Mouse (Mus musculus) heart, embryonic 11.5 days (tissue): ENCODE measurements around the gene Neurl1a. TPM values are rescaled to one million over a fixed set of nuclear protein-coding genes. Genes with fewer than 3 reads are reported as not detected.

Experiments used
- ATAC-seq: fragments of 200-750 bp; cut with Nextera tagmentation; replicated peaks from 2 replicates; pipeline ENCODE4 v1.8.0; 2017; ENCODE audit warnings: moderate library complexity; ENCODE audit not compliant: insufficient number of reproducible peaks, low FRiP score, low TSS enrichment
- H3K27ac ChIP-seq: fragments of 300-500 bp; sonication (generic); 2 replicates; pipeline ENCODE4 v1.5.1; 2014; ENCODE audit warnings: mild to moderate bottlenecking, low read depth, low read length
- H3K27me3 ChIP-seq: fragments of 300-500 bp; sonication (generic); 2 replicates; pipeline ENCODE4 v1.6.1; 2014; ENCODE audit warnings: mild to moderate bottlenecking, low read length, mixed read lengths; ENCODE audit not compliant: control insufficient read depth, insufficient read depth
- H3K36me3 ChIP-seq: fragments of 300-500 bp; sonication (generic); 2 replicates; pipeline ENCODE4 v1.6.1; 2014; ENCODE audit warnings: mild to moderate bottlenecking, low read length, moderate library complexity, mixed read lengths; ENCODE audit not compliant: control insufficient read depth, insufficient read depth
- H3K4me1 ChIP-seq: fragments of 300-500 bp; sonication (generic); 2 replicates; pipeline ENCODE4 v1.6.1; 2014; ENCODE audit warnings: low read length; ENCODE audit not compliant: control insufficient read depth, insufficient read depth
- H3K4me2 ChIP-seq: fragments of 300-500 bp; sonication (generic); 2 replicates; pipeline ENCODE4 v1.6.1; 2014; ENCODE audit warnings: mild to moderate bottlenecking, moderate library complexity
- H3K4me3 ChIP-seq: fragments of 300-500 bp; sonication (generic); 2 replicates; pipeline ENCODE4 v1.5.1; 2014; ENCODE audit warnings: low read depth, low read length
- H3K9ac ChIP-seq: fragments of 300-500 bp; sonication (generic); 2 replicates; pipeline ENCODE4 v1.6.1; 2014; ENCODE audit warnings: mild to moderate bottlenecking, low read depth, low read length, moderate library complexity
- H3K9me3 ChIP-seq: fragments of 300-500 bp; sonication (generic); replicated peaks from 2 replicates; pipeline ENCODE4 v1.6.1; 2016; ENCODE audit warnings: low read length; ENCODE audit not compliant: control insufficient read depth
- WGBS: fragments of 180-500 bp; shearing (Covaris S2); extraction: QIAGEN DNeasy Blood & Tissue Kit; methylation state at CpG from one replicate; pipeline ENCODE4 v1.1.7; 2014; ENCODE audit not compliant: insufficient replicate concordance; 5-methylcytosine and 5-hydroxymethylcytosine counted together
- polyA plus RNA-seq: library from polyadenylated mRNA; unstranded; fragments of >200 nt; fragmentation: Nextera tagmentation; extraction: Ambion mirVana; gene quantifications from 2 replicates; pipeline ENCODE4 v1.2.1, GENCODE M21; 2014

The Neurl1a gene
- polyA plus RNA-seq, 1 experiment from 2014 or later: 3.2 TPM

GRCm38 (mm10) chr19:47222154-47222840 is 43.7 kb downstream of the Neurl1a start:
- no peak overlapping the region; the same call in 1 of the 2 replicates for H3K4me2 ChIP-seq
- WGBS: 83% methylated on average over 8 of the region's 8 CpGs
- H3K36me3 ChIP-seq: no peaks in the 10 kb centered on the region
- no peak overlapping the region for H3K9ac ChIP-seq
- ATAC-seq: no peak
- no peak overlapping the region for H3K27ac ChIP-seq
- no peaks in the 10 kb centered on the region for H3K9me3 ChIP-seq
- H3K27me3 ChIP-seq: no peaks in the 10 kb centered on the region
- peaks cover 5% of the 10 kb centered on the region for H3K4me1 ChIP-seq
- H3K4me3 ChIP-seq: no peak overlapping the region

- H3K4me2 ChIP-seq: no peak overlapping the region; the same call in 1 of the 2 replicates
- H3K27me3 ChIP-seq: no peaks in the 10 kb centered on the region
- WGBS: 44% methylated on average over 15 of the region's 15 CpGs
- no peak overlapping the region for H3K27ac ChIP-seq
- no peaks in the 10 kb centered on the region for H3K36me3 ChIP-seq
- peaks cover 5% of the 10 kb centered on the region for H3K4me1 ChIP-seq
- no peak for ATAC-seq
- H3K9me3 ChIP-seq: no peaks in the 10 kb centered on the region
- H3K4me3 ChIP-seq: no peak overlapping the region
- H3K9ac ChIP-seq: no peak overlapping the region
These were observed 44.4 kb downstream of the Neurl1a start for GRCm38 (mm10) chr19:47222841-47223557.

- ATAC-seq: no peak
- Histone ChIP-seq H3K9me3 (no peaks in the 10 kb centered on the region), H3K4me3 (no peak overlapping the region), H3K36me3 (no peaks in the 10 kb centered on the region), H3K27me3 (no peaks in the 10 kb centered on the region), H3K4me1 (peaks cover 17% of the 10 kb centered on the region), H3K4me2 (no peak overlapping the region), H3K27ac (no peak overlapping the region), H3K9ac (no peak overlapping the region)
- 68% methylated on average over 4 of the region's 4 CpGs for WGBS
These were observed 46.1 kb downstream of the Neurl1a start for GRCm38 (mm10) chr19:47224743-47225142.

GRCm38 (mm10) chr19:47225791-47226190 is 47.2 kb downstream of the Neurl1a start:
- H3K4me2 ChIP-seq: no peak overlapping the region
- H3K36me3 ChIP-seq: no peaks in the 10 kb centered on the region
- H3K27me3 ChIP-seq: no peaks in the 10 kb centered on the region
- 74% methylated on average over 5 of the region's 5 CpGs for WGBS
- no peak overlapping the region for H3K4me3 ChIP-seq
- H3K27ac ChIP-seq: no peak overlapping the region
- H3K4me1 ChIP-seq: peaks cover 17% of the 10 kb centered on the region
- ATAC-seq: no peak
- no peaks in the 10 kb centered on the region for H3K9me3 ChIP-seq
- no peak overlapping the region for H3K9ac ChIP-seq

- peak overlapping the region; percentile 22; the same call in 1 of the 2 replicates for H3K27ac ChIP-seq
- H3K4me3 ChIP-seq: peak overlapping the region; percentile 32
- peaks cover 12% of the 10 kb centered on the region for H3K4me1 ChIP-seq
- peak overlapping the region; percentile 65 for H3K4me2 ChIP-seq
- 5% methylated on average over 17 of the region's 17 CpGs for WGBS
- no peaks in the 10 kb centered on the region for H3K27me3 ChIP-seq
- H3K9me3 ChIP-seq: no peaks in the 10 kb centered on the region
- peak; percentile 51; the same call in 1 of the 2 replicates for ATAC-seq
- H3K36me3 ChIP-seq: no peaks in the 10 kb centered on the region
- H3K9ac ChIP-seq: peak overlapping the region; percentile 71
These were observed 50.2 kb downstream of the Neurl1a start for GRCm38 (mm10) chr19:47228725-47229252.

GRCm38 (mm10) chr19:47229461-47229860 is 50.8 kb downstream of the Neurl1a start:
- Histone ChIP-seq H3K9ac (no peak overlapping the region), H3K4me1 (peaks cover 12% of the 10 kb centered on the region), H3K36me3 (no peaks in the 10 kb centered on the region), H3K27ac (no peak overlapping the region), H3K9me3 (no peaks in the 10 kb centered on the region), H3K4me2 (peak overlapping the region; percentile 65; the same call in 1 of the 2 replicates), H3K27me3 (no peaks in the 10 kb centered on the region), H3K4me3 (no peak overlapping the region)
- 78% methylated on average over 5 of the region's 5 CpGs for WGBS
- no peak for ATAC-seq

GRCm38 (mm10) chr19:47230082-47230481 is 51.5 kb downstream of the Neurl1a start:
- Histone ChIP-seq H3K27ac (no peak overlapping the region), H3K4me3 (no peak overlapping the region), H3K4me1 (peaks cover 12% of the 10 kb centered on the region), H3K4me2 (no peak overlapping the region), H3K36me3 (no peaks in the 10 kb centered on the region), H3K9ac (no peak overlapping the region), H3K27me3 (no peaks in the 10 kb centered on the region), H3K9me3 (no peaks in the 10 kb centered on the region)
- WGBS: 86% methylated on average over 7 of the region's 7 CpGs
- no peak; the same call in 1 of the 2 replicates for ATAC-seq

GRCm38 (mm10) chr19:47230682-47231081 is 52.1 kb downstream of the Neurl1a start:
- WGBS: 84% methylated on average over 8 of the region's 8 CpGs
- ATAC-seq: no peak
- no peak overlapping the region for H3K27ac ChIP-seq
- no peaks in the 10 kb centered on the region for H3K36me3 ChIP-seq
- no peak overlapping the region for H3K9ac ChIP-seq
- peaks cover 12% of the 10 kb centered on the region for H3K4me1 ChIP-seq
- H3K27me3 ChIP-seq: no peaks in the 10 kb centered on the region
- H3K4me3 ChIP-seq: no peak overlapping the region
- H3K9me3 ChIP-seq: no peaks in the 10 kb centered on the region
- no peak overlapping the region for H3K4me2 ChIP-seq
